Mouse (Mus musculus) neural tube, embryonic 15.5 days (tissue): Measurements from ENCODE around the gene Map6. TPM values are rescaled to one million over a fixed set of nuclear protein-coding genes. Genes with fewer than 3 reads are reported as not detected.

Experiments used
- ATAC-seq: fragments of 200-750 bp; cut with Nextera tagmentation; 2 replicates; pipeline ENCODE4 v1.8.0; 2017; ENCODE audit warnings: mild to moderate bottlenecking, moderate TSS enrichment, moderate library complexity; ENCODE audit not compliant: low FRiP score
- H3K27ac ChIP-seq: fragments of 300-500 bp; sonication (generic); replicated peaks from 2 replicates; pipeline ENCODE4 v1.5.1; 2015; ENCODE audit warnings: mild to moderate bottlenecking, inconsistent platforms
- H3K27me3 ChIP-seq: fragments of 300-500 bp; sonication (generic); replicated peaks from 2 replicates; pipeline ENCODE4 v1.6.1; 2015; ENCODE audit warnings: inconsistent platforms
- H3K36me3 ChIP-seq: fragments of 300-500 bp; sonication (generic); 2 replicates; pipeline ENCODE4 v1.6.1; 2015; ENCODE audit warnings: inconsistent platforms
- H3K4me1 ChIP-seq: fragments of 300-500 bp; sonication (generic); 2 replicates; pipeline ENCODE4 v1.6.1; 2015; ENCODE audit warnings: inconsistent platforms
- H3K4me2 ChIP-seq: fragments of 300-500 bp; sonication (generic); 2 replicates; pipeline ENCODE4 v1.6.1; 2015; ENCODE audit warnings: inconsistent platforms, mild to moderate bottlenecking, moderate library complexity
- H3K4me3 ChIP-seq: fragments of 300-500 bp; sonication (generic); replicated peaks from 2 replicates; pipeline ENCODE4 v1.5.1; 2015; ENCODE audit warnings: mild to moderate bottlenecking, inconsistent platforms
- H3K9ac ChIP-seq: fragments of 300-500 bp; sonication (generic); replicated peaks from 2 replicates; pipeline ENCODE4 v1.6.1; 2015; ENCODE audit warnings: mild to moderate bottlenecking, inconsistent platforms
- H3K9me3 ChIP-seq: fragments of 300-500 bp; sonication (generic); replicated peaks from 2 replicates; pipeline ENCODE4 v1.6.1; 2016; ENCODE audit warnings: inconsistent platforms
- WGBS: fragments of 180-500 bp; shearing (Covaris S2); methylation state at CpG from one replicate; pipeline ENCODE4 v1.1.7; 2015; ENCODE audit warnings: mixed read lengths; 5-methylcytosine and 5-hydroxymethylcytosine counted together
- polyA plus RNA-seq: library from polyadenylated mRNA; unstranded; fragments of >200 nt; fragmentation: Nextera tagmentation; extraction: Ambion mirVana; gene quantifications from 2 replicates; pipeline ENCODE4 v1.2.1, GENCODE M21; 2015

Map6 gene
- polyA plus RNA-seq, 1 experiment from 2014 or later: 146 TPM

- 95% methylated on average over 10 of the region's 10 CpGs for WGBS
- Histone ChIP-seq H3K9me3 (no peaks in the 10 kb centered on the region), H3K4me2 (no peak overlapping the region), H3K4me3 (no peak overlapping the region), H3K27ac (no peak overlapping the region), H3K9ac (no peak overlapping the region), H3K27me3 (no peaks in the 10 kb centered on the region), H3K4me1 (peaks cover 28% of the 10 kb centered on the region), H3K36me3 (peaks cover 12% of the 10 kb centered on the region)
- no peak for ATAC-seq
Observed at GRCm38 (mm10) chr7:99347268-99347667, 80.0 kb downstream of the Map6 start.

- 96% methylated on average over 26 of the region's 26 CpGs for WGBS
- H3K9ac ChIP-seq: no peak overlapping the region
Observed at GRCm38 (mm10) chr7:99348883-99349282, 81.6 kb downstream of the Map6 start.

GRCm38 (mm10) chr7:99349782-99350720 is 82.8 kb downstream of the Map6 start:
- peak overlapping the region; percentile 57 for H3K4me2 ChIP-seq
- H3K4me3 ChIP-seq: peak overlapping the region; percentile 43; the same call in 1 of the 2 replicates
- peaks cover 44% of the 10 kb centered on the region for H3K4me1 ChIP-seq
- H3K27me3 ChIP-seq: no peaks in the 10 kb centered on the region
- ATAC-seq: no peak
- peaks cover 12% of the 10 kb centered on the region for H3K36me3 ChIP-seq
- no peak overlapping the region for H3K27ac ChIP-seq
- no peaks in the 10 kb centered on the region for H3K9me3 ChIP-seq
- 84% methylated on average over 9 of the region's 9 CpGs for WGBS
- H3K9ac ChIP-seq: peak overlapping the region; percentile 50

More at GRCm38 (mm10) chr7:99348883-99349282, 81.6 kb downstream of the Map6 start:
- H3K4me3 ChIP-seq: no peak overlapping the region
- no peak overlapping the region for H3K4me2 ChIP-seq
- peaks cover 12% of the 10 kb centered on the region for H3K36me3 ChIP-seq
- H3K27ac ChIP-seq: no peak overlapping the region
- peaks cover 40% of the 10 kb centered on the region for H3K4me1 ChIP-seq
- no peaks in the 10 kb centered on the region for H3K27me3 ChIP-seq
- no peak for ATAC-seq
- no peaks in the 10 kb centered on the region for H3K9me3 ChIP-seq

- H3K27ac ChIP-seq: peak overlapping the region; percentile 81
- H3K4me3 ChIP-seq: peak overlapping the region; percentile 43
- no peaks in the 10 kb centered on the region for H3K9me3 ChIP-seq
- no peak for ATAC-seq
- peak overlapping the region; percentile 50 for H3K9ac ChIP-seq
- 14% methylated on average over 12 of the region's 12 CpGs for WGBS
- peaks cover 56% of the 10 kb centered on the region for H3K4me1 ChIP-seq
- H3K27me3 ChIP-seq: no peaks in the 10 kb centered on the region
- H3K36me3 ChIP-seq: peaks cover 12% of the 10 kb centered on the region
- H3K4me2 ChIP-seq: peak overlapping the region; percentile 57
Observed at GRCm38 (mm10) chr7:99351104-99351801, 84.0 kb downstream of the Map6 start.

- Histone ChIP-seq H3K27me3 (no peaks in the 10 kb centered on the region), H3K9ac (peak overlapping the region; percentile 50), H3K4me1 (peaks cover 63% of the 10 kb centered on the region), H3K27ac (peak overlapping the region; percentile 81), H3K36me3 (peaks cover 10% of the 10 kb centered on the region), H3K4me3 (peak overlapping the region; percentile 43), H3K9me3 (no peaks in the 10 kb centered on the region), H3K4me2 (peak overlapping the region; percentile 57)
- 8% methylated on average over 18 of the region's 18 CpGs for WGBS
- ATAC-seq: no peak
Observed at GRCm38 (mm10) chr7:99351802-99352517, 84.7 kb downstream of the Map6 start.

- Histone ChIP-seq H3K4me2 (peak within 1 kb of the TSS; percentile 57), H3K27ac (peak within 1 kb of the TSS; percentile 81), H3K36me3 (peaks cover 4% of the 10 kb centered on the region; the same call in 1 of the 2 replicates), H3K9me3 (no peaks in the 10 kb centered on the region), H3K9ac (peak within 1 kb of the TSS; percentile 50), H3K4me3 (peak within 1 kb of the TSS; percentile 43), H3K4me1 (peaks cover 68% of the 10 kb centered on the region), H3K27me3 (no peaks in the 10 kb centered on the region)
- 3% methylated on average over 34 of the region's 35 CpGs for WGBS
- ATAC-seq: peak; percentile 33; the same call in 1 of the 2 replicates
Observed at GRCm38 (mm10) chr7:99352526-99353400, 85.5 kb downstream of the Map6 start, which contains the start of gene Serpinh1. Gene Serpinh1 (minus strand): TSS chr7:99353239.

- 15% methylated on average over 7 of the region's 7 CpGs for WGBS
- H3K9me3 ChIP-seq: no peaks in the 10 kb centered on the region
- H3K4me2 ChIP-seq: peak overlapping the region; percentile 36
- H3K4me3 ChIP-seq: no peak overlapping the region
- ATAC-seq: no peak
- H3K27ac ChIP-seq: peak overlapping the region; percentile 84
- no peaks in the 10 kb centered on the region for H3K27me3 ChIP-seq
- peaks cover 69% of the 10 kb centered on the region for H3K4me1 ChIP-seq
- peak overlapping the region; percentile 37; the same call in 1 of the 2 replicates for H3K9ac ChIP-seq
- H3K36me3 ChIP-seq: no peaks in the 10 kb centered on the region
Observed at GRCm38 (mm10) chr7:99355731-99356131, 88.5 kb downstream of the Map6 start.

- H3K9me3 ChIP-seq: no peaks in the 10 kb centered on the region
- H3K4me3 ChIP-seq: no peak overlapping the region
- 41% methylated on average over 9 of the region's 9 CpGs for WGBS
- H3K27me3 ChIP-seq: no peaks in the 10 kb centered on the region
- peak overlapping the region; percentile 36; the same call in 1 of the 2 replicates for H3K4me2 ChIP-seq
- H3K36me3 ChIP-seq: no peaks in the 10 kb centered on the region
- peak overlapping the region; percentile 84 for H3K27ac ChIP-seq
- peaks cover 69% of the 10 kb centered on the region for H3K4me1 ChIP-seq
- peak overlapping the region; percentile 37; the same call in 1 of the 2 replicates for H3K9ac ChIP-seq
- ATAC-seq: no peak
Observed at GRCm38 (mm10) chr7:99356244-99356930, 89.1 kb downstream of the Map6 start.

- WGBS: 65% methylated on average over 7 of the region's 7 CpGs
- Histone ChIP-seq H3K27me3 (no peaks in the 10 kb centered on the region), H3K36me3 (no peaks in the 10 kb centered on the region), H3K9ac (no peak overlapping the region), H3K4me3 (no peak overlapping the region), H3K4me2 (no peak overlapping the region), H3K27ac (peak overlapping the region; percentile 84; the same call in 1 of the 2 replicates), H3K4me1 (peaks cover 61% of the 10 kb centered on the region), H3K9me3 (no peaks in the 10 kb centered on the region)
- no peak for ATAC-seq
Observed at GRCm38 (mm10) chr7:99357201-99357600, 90.0 kb downstream of the Map6 start.

- no peak overlapping the region for H3K4me2 ChIP-seq
- WGBS: 89% methylated on average over 8 of the region's 8 CpGs
- no peak overlapping the region for H3K27ac ChIP-seq
- no peaks in the 10 kb centered on the region for H3K27me3 ChIP-seq
- no peaks in the 10 kb centered on the region for H3K36me3 ChIP-seq
- no peak overlapping the region for H3K9ac ChIP-seq
- H3K4me1 ChIP-seq: peaks cover 50% of the 10 kb centered on the region
- H3K9me3 ChIP-seq: no peaks in the 10 kb centered on the region
- H3K4me3 ChIP-seq: no peak overlapping the region
- ATAC-seq: no peak
Observed at GRCm38 (mm10) chr7:99358371-99358770, 91.1 kb downstream of the Map6 start.
